Mouse (Mus musculus) limb, embryonic 11.5 days (tissue): ENCODE data around the gene Tcf19. TPM values are rescaled to one million over a fixed set of nuclear protein-coding genes. Genes with fewer than 3 reads are reported as not detected.

Source experiments
- polyA plus RNA-seq: library from polyadenylated mRNA; unstranded; fragments of >200 nt; fragmentation: Nextera tagmentation; extraction: Ambion mirVana; gene quantifications from 2 replicates; pipeline ENCODE4 v1.2.1, GENCODE M21; 2014

Gene Tcf19
- polyA plus RNA-seq, 1 experiment from 2014 or later, result 65.0 TPM

Other genes starting within 250 kb of the Tcf19 start
- not detected in 2 replicates for gene H2-Q1, start 196.4 kb downstream of the Tcf19 start, polyA plus RNA-seq
- gene H2-Q2, start 174.6 kb downstream of the Tcf19 start, polyA plus RNA-seq, result 0.16 and 0.31 TPM in 2 replicates
- 3.6 and 4.0 TPM in 2 replicates for gene H2-Q4, start 137.2 kb downstream of the Tcf19 start, polyA plus RNA-seq
- 2.5 and 3.1 TPM in 2 replicates for gene H2-Q6, start 92.0 kb downstream of the Tcf19 start, polyA plus RNA-seq
- gene H2-Q7, start 77.7 kb downstream of the Tcf19 start, polyA plus RNA-seq, result 23.3 and 25.7 TPM in 2 replicates
- gene H2-Q10, start 46.7 kb downstream of the Tcf19 start, polyA plus RNA-seq, result 0.26 and 0.72 TPM in 2 replicates
- gene Pou5f1, start 10.8 kb downstream of the Tcf19 start, polyA plus RNA-seq, result 0.11 TPM in 1 of 2 replicates, not detected in the other
- gene Cchcr1, start 276 bp upstream of the Tcf19 start, polyA plus RNA-seq, result 13.2 and 13.6 TPM in 2 replicates
- 0.72 and 1.1 TPM in 2 replicates for gene Psors1c2, start 16.4 kb upstream of the Tcf19 start, polyA plus RNA-seq
- not detected in 2 replicates for gene Cdsn, start 35.3 kb upstream of the Tcf19 start, polyA plus RNA-seq
- not detected in 2 replicates for gene 2300002M23Rik, start 50.6 kb upstream of the Tcf19 start, polyA plus RNA-seq
- gene Sfta2, start 84.7 kb upstream of the Tcf19 start, polyA plus RNA-seq, result not detected in 2 replicates
- gene Gm9573, start 109.8 kb upstream of the Tcf19 start, polyA plus RNA-seq, result not detected in 2 replicates
- gene Mucl3, start 126.9 kb upstream of the Tcf19 start, polyA plus RNA-seq, result not detected in 2 replicates
- gene Vars2, start 150.8 kb upstream of the Tcf19 start, polyA plus RNA-seq, result 17.6 and 17.9 TPM in 2 replicates
- gene Gtf2h4, start 156.9 kb upstream of the Tcf19 start, polyA plus RNA-seq, result 56.7 and 57.0 TPM in 2 replicates
- gene Ddr1, start 187.8 kb upstream of the Tcf19 start, polyA plus RNA-seq, result 14.7 and 17.6 TPM in 2 replicates